Mouse (Mus musculus) spleen, postnatal 36 days (tissue): ENCODE data around the gene Micu1.

ENCODE experiments used
- DNase-seq, 2 experiments: peaks; one replicate each; pipeline ENCODE4 v3.0.0; 2022; ENCODE audit warnings: low spot score in 2 of 2, mixed read lengths in 1 of 2

Micu1 gene

GRCm38 (mm10) chr10:59901463-59901862, 199.2 kb downstream of the Micu1 start:
- no peak for DNase-seq

- peak; percentile 74 to 76 for DNase-seq
Measured at GRCm38 (mm10) chr10:59901986-59902605, 199.8 kb downstream of the Micu1 start.

DNA sequence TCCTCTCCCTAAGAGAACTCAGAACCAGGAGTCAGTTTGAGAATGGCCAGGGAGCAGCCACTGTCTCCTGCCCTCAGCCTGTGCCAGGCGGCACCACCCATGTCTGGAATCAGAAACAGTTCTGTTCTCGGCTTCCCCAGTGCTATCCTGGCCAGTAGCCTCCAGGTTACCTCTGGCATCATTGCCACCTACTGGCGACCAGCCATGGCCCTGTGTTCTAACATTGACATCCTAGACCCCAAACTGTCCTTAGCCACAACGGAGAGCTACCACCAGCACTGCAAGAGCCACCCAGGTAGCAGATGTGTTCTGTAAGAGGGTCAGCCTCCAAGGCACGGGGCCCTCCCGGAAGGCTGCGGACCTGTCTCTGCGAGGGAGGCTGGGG, 200.3 kb downstream of the Micu1 start:
- no peak for DNase-seq

- DNase-seq: no peak
Measured at GRCm38 (mm10) chr10:59903170-59903569, 200.9 kb downstream of the Micu1 start.

DNA sequence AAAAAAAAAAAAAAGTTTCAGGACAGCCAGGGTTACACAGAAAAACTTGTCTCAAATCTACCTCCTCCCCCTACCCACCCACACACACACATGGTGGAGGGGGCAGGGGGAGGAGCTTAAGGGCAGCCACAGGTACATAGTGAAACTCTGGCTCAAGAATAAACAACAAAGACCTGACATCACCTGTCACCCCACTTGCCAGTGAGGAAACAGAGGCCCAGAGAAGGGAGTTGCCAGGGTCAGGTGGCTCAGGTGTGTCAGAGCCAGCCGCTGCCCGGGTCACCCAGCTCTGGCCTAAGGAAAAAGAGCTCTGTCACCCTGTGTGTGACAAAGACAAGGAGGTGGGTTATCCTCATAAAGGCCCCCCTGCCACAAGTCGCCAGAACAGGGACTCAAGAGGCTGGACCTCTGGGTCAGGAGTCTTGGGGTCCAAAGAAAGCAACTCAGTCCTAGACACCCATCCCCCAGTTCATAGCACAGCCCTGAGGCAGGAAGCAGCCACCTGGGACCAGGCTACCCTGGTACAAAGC, 204.9 kb downstream of the Micu1 start:
- DNase-seq: peak in 1 of 2 experiments; percentile 66

DNA sequence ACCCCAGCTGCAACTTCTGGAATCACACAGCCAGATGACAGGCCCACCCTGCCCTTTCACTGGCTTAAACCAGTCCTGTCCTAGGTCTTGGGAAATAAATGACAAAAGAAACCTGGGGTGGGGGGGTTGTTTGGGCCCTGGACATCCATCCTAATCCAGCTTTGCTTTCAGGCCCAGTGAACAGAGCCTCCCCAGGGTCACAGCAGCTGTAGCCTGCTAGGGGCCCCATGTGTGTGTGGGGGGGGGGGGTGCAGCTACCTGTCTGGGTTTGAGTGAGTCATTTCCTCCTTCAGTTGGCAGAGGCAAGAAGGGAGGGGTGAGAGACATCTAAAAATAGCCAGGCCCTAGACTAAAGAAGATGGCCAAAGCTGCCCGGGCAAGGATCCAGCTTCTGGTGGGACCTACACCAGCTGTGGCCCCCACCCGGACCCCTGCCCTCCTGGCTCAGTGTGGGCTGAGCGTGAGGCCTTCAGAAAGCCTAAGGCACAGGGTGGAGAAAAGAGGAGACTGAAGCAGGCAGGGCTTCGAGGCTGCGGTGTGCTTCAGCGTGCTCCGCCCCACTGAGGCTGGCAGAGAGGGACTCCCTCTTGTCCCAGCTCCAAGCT, 205.5 kb downstream of the Micu1 start:
- DNase-seq: peak; percentile 71 to 75

GRCm38 (mm10) chr10:59908776-59909315, 206.6 kb downstream of the Micu1 start:
- DNase-seq: no peak

DNA sequence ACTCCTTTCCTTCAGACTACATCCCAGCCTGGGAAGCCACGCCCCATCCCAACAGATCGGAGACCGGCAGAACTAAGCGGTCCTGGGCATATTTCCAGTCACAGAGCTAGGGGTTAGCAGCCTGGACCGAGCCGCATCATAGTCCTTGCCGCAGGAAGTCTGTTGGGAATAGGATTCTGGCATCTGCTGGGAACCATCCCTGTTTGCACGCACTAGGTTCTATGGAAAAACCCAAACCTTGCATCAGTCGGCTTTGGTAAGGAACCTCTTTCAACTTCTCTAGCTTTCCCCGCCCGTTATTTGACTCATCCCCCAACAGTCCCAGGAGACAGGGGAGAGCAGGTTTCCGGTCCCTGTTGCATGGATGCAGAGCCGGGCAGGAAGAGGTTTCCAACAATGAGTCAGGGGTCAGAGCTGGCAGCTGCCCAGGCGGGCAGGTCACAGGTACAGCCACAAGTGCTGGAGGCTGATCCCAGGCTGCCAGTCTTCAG, 207.1 kb downstream of the Micu1 start:
- no peak for DNase-seq

DNA sequence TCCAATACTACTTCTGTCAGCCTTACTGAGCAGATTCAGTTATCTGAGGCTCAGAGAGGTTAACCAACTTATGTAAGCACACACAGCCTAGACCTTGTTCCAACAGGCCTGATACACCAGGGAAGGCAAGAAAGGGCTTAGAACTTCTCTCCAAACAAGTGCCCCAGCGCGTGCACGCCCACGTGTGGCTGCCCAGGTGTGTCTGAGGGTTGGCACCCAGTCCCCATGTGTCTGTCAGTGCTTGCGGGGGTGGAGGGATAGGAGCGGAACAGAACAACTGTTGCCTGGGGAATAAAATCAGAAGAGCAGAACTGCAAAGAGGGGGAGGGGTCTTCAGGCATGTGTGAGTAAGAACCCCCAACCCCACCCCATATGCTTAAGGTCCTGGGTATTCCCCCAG, 208.8 kb downstream of the Micu1 start:
- DNase-seq: peak; percentile 88 to 90

DNA sequence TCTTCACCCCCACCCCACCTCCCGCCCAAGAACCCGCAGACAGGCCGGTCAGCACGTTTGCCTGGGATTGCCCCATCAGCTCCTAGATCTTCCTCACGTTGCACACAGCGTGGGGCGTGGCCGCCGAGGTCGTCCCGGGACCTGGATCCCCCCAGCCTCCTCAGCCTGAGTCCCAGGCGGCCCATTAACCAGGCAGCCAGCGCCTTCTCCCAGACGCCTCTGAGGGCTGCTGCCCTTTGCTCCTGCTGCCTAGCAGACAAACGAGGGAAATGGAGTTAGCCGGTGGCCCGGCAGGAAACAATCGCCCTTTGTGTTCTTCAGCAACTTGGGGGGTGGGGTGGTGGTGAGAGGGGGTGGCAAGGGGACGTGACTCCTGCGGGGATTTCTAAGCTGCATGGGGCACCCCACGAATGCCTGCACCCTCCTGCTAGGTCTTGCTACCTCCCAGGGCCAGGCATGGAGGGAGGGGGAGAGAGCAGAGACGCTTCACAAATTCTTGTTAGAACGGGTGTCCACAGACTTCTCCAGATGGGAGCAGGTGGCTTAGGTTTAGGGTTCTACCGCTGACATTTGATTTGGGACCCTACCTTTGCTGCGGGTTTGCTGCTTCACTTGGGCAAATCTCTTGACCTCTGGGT, 209.4 kb downstream of the Micu1 start:
- DNase-seq: no peak
